In the genomic region with DNA sequence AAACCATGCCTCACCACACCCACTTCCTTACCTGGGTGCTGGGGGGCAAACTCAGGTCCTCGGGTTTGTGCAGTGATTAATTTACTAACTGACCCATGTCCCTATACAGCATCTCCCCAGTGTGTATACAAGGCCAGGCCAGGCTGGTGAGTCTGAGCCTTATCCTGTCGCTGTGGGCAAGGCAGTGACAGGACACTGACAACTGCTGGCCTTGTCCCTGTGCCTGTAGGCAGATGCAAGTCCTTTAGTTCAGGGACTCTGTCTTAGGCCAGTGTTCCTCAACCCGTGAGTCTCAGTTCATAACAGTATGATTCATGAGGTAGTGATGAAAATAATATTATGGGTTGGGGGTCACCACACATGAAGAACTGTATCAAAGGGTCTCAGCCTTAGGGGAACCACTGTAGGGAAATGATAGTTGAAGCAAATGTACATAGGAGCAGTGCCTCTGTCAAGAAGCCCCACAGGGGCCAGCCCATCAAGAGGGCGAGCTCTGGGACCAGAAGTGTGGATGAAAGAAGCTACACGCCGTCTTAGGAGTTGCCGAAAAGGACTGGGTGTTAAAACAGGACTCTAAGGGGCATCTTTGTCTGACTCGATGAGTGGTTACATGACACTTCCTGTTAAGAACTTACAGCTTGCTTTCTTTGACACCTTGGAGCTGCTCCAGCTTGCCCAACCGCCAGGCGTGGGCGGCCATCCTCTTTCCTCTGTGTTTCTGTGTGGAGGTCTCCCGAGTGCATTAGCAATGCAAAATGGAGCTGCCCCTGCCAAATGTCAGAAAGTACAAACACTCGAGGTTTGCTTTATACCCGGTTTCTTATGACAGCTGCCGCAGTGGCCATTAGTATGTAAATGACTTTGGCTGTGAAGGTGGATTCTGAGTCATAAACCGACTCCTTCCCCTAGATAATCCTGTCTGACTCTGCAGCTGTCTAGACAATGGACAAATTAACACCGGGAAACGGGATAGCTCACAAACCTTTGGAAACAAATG, we compare ENCODE assay signal across 8 mouse cellular contexts.
DNase-seq lines count a peak whose midpoint lies in the region; ATAC-seq and TF ChIP-seq lines count a peak whose summit lies in the region.

No protein-coding gene starts in this region.

- no peak; the same call in 1 of the 2 replicates for ATAC-seq in embryonic facial prominence, embryonic 12.5 days (ENCODE audit: insufficient number of reproducible peaks, insufficient read depth, low FRiP score, low TSS enrichment)
- ATAC-seq in hindbrain, embryonic 11.5 days (ENCODE audit: low FRiP score), result peak; percentile 30; the same call in 1 of the 2 replicates
- ATAC-seq in limb, embryonic 15.5 days (ENCODE audit: insufficient number of reproducible peaks, low FRiP score, low TSS enrichment, low read depth), result no peak
- peak; percentile 45; the same call in 1 of the 2 replicates for ATAC-seq in neural tube, embryonic 15.5 days (ENCODE audit: low FRiP score)

- H3K4me2 ChIP-seq in embryonic facial prominence, embryonic 12.5 days (replicated peaks), result no peak overlapping the region
- no peak overlapping the region for H3K4me2 ChIP-seq in hindbrain, embryonic 11.5 days (replicated peaks; ENCODE audit: low read depth, low read length)
- H3K4me2 ChIP-seq in limb, embryonic 15.5 days, result no peak overlapping the region
- H3K4me2 ChIP-seq in neural tube, embryonic 15.5 days, result peak overlapping the region; percentile 1; the same call in 1 of the 2 replicates

- no peak overlapping the region for H3K4me3 ChIP-seq in thymus, adult 2 months (ENCODE audit: control insufficient read depth, insufficient read depth, low read length)
- no peak overlapping the region for H3K4me3 ChIP-seq in embryonic facial prominence, embryonic 12.5 days
- H3K4me3 ChIP-seq in hindbrain, embryonic 11.5 days (ENCODE audit: low read depth, low read length), result no peak overlapping the region
- no peak overlapping the region for H3K4me3 ChIP-seq in limb, embryonic 15.5 days
- H3K4me3 ChIP-seq in neural tube, embryonic 15.5 days (replicated peaks), result no peak overlapping the region
- H3K4me3 ChIP-seq in cerebellum, adult 2 months (replicated peaks; ENCODE audit: insufficient read depth, low read depth, low read length), result no peak overlapping the region

- peaks cover 9% of the 10 kb centered on the region for H3K4me1 ChIP-seq in thymus, adult 2 months (replicated peaks; ENCODE audit: control insufficient read depth, insufficient read depth, low read length)
- H3K4me1 ChIP-seq in embryonic facial prominence, embryonic 12.5 days, result peaks cover 17% of the 10 kb centered on the region
- H3K4me1 ChIP-seq in hindbrain, embryonic 11.5 days (replicated peaks; ENCODE audit: control insufficient read depth, insufficient read depth, low read length), result peaks cover 8% of the 10 kb centered on the region
- peaks cover 19% of the 10 kb centered on the region; the same call in 1 of the 2 replicates for H3K4me1 ChIP-seq in limb, embryonic 15.5 days
- H3K4me1 ChIP-seq in neural tube, embryonic 15.5 days, result peaks cover 25% of the 10 kb centered on the region
- H3K4me1 ChIP-seq in cerebellum, adult 2 months (ENCODE audit: control insufficient read depth, insufficient read depth, low read length), result no peaks in the 10 kb centered on the region

- no peaks in the 10 kb centered on the region for H3K36me3 ChIP-seq in thymus, adult 2 months (ENCODE audit: control insufficient read depth, insufficient read depth, low read length)
- H3K36me3 ChIP-seq in embryonic facial prominence, embryonic 12.5 days, result no peaks in the 10 kb centered on the region
- no peaks in the 10 kb centered on the region for H3K36me3 ChIP-seq in hindbrain, embryonic 11.5 days (ENCODE audit: control insufficient read depth, insufficient read depth, low read length)
- no peaks in the 10 kb centered on the region for H3K36me3 ChIP-seq in limb, embryonic 15.5 days
- H3K36me3 ChIP-seq in neural tube, embryonic 15.5 days, result no peaks in the 10 kb centered on the region

- no peaks in the 10 kb centered on the region for H3K27me3 ChIP-seq in thymus, adult 2 months (ENCODE audit: control insufficient read depth, insufficient read depth, low read length)
- H3K27me3 ChIP-seq in embryonic facial prominence, embryonic 12.5 days, result no peaks in the 10 kb centered on the region
- H3K27me3 ChIP-seq in hindbrain, embryonic 11.5 days (ENCODE audit: control insufficient read depth, insufficient read depth, low read length), result no peaks in the 10 kb centered on the region
- no peaks in the 10 kb centered on the region for H3K27me3 ChIP-seq in limb, embryonic 15.5 days
- H3K27me3 ChIP-seq in neural tube, embryonic 15.5 days (replicated peaks), result no peaks in the 10 kb centered on the region
- no peaks in the 10 kb centered on the region for H3K27me3 ChIP-seq in cerebellum, adult 2 months (ENCODE audit: control insufficient read depth, insufficient read depth, low read length)

- DNase-seq in thymus, adult 2 months, result peak; percentile 30
- DNase-seq in thymus, adult 18-20 months, result no peak
- DNase-seq in hindbrain, embryonic 11.5 days (ENCODE audit: low spot score), result peak; percentile 36
- no peak for DNase-seq in cerebellum, adult 2 months
- no peak for DNase-seq in gastrocnemius, postnatal 25 days

- peak overlapping the region; percentile 43; the same call in 1 of the 2 replicates for H3K27ac ChIP-seq in thymus, adult 2 months (ENCODE audit: control insufficient read depth, insufficient read depth, low read length)
- peak overlapping the region; percentile 66 for H3K27ac ChIP-seq in embryonic facial prominence, embryonic 12.5 days
- peak overlapping the region; percentile 6 for H3K27ac ChIP-seq in hindbrain, embryonic 11.5 days (ENCODE audit: low read depth, low read length)
- peak overlapping the region; percentile 59 for H3K27ac ChIP-seq in limb, embryonic 15.5 days
- peak overlapping the region; percentile 74 for H3K27ac ChIP-seq in neural tube, embryonic 15.5 days (replicated peaks)
- no peak overlapping the region for H3K27ac ChIP-seq in cerebellum, adult 2 months (ENCODE audit: insufficient read depth, low read length)

- no peak for TF ChIP-seq CTCF in thymus, adult 2 months (IDR thresholded peaks at IDR 0.05; ENCODE audit: borderline replicate concordance, control insufficient read depth, extremely low read depth, insufficient read depth, low read length, poor library complexity)
- TF ChIP-seq CTCF in cerebellum, adult 2 months (IDR thresholded peaks at IDR 0.05; ENCODE audit: borderline replicate concordance, insufficient read depth, low read depth, low read length), result no peak

- 23% methylated on average over 18 of the region's 18 CpGs for WGBS in thymus, adult 2 months
- 45% methylated on average over 18 of the region's 18 CpGs for WGBS in embryonic facial prominence, embryonic 12.5 days
- 42% methylated on average over 18 of the region's 18 CpGs for WGBS in hindbrain, embryonic 11.5 days
- WGBS in limb, embryonic 15.5 days, result 23% methylated on average over 18 of the region's 18 CpGs
- 24% methylated on average over 18 of the region's 18 CpGs for WGBS in neural tube, embryonic 15.5 days
- 47% methylated on average over 18 of the region's 18 CpGs for WGBS in cerebellum, adult 2 months

- 0 out of 2 replicates have a peak, but pooled peaks cover 4% of the 10 kb centered on the region for H3K9me3 ChIP-seq in embryonic facial prominence, embryonic 12.5 days
- H3K9me3 ChIP-seq in hindbrain, embryonic 11.5 days (ENCODE audit: control insufficient read depth, low read length), result no peaks in the 10 kb centered on the region
- H3K9me3 ChIP-seq in limb, embryonic 15.5 days, result no peaks in the 10 kb centered on the region
- H3K9me3 ChIP-seq in neural tube, embryonic 15.5 days (replicated peaks), result no peaks in the 10 kb centered on the region

- no peak for TF ChIP-seq POLR2A in thymus, adult 2 months (IDR thresholded peaks at IDR 0.05; ENCODE audit: control insufficient read depth, extremely low read depth, insufficient read depth, low read length, poor library complexity)
- TF ChIP-seq POLR2A in cerebellum, adult 2 months (IDR thresholded peaks at IDR 0.05; ENCODE audit: borderline replicate concordance, insufficient read depth, low read length), result no peak

- H3K9ac ChIP-seq in embryonic facial prominence, embryonic 12.5 days, result no peak overlapping the region
- no peak overlapping the region for H3K9ac ChIP-seq in hindbrain, embryonic 11.5 days (ENCODE audit: low read depth, low read length)
- no peak overlapping the region for H3K9ac ChIP-seq in limb, embryonic 15.5 days
- H3K9ac ChIP-seq in neural tube, embryonic 15.5 days (replicated peaks), result no peak overlapping the region

Comparison
In these comparisons a context has a peak if more than half of its experiments do, and no peak if none do; other contexts are left out.
1. DNase-seq: peak in thymus, adult 2 months (single experiment) and hindbrain, embryonic 11.5 days (single experiment); none in thymus, adult 18-20 months (0 of 2), cerebellum, adult 2 months (0 of 2) and gastrocnemius, postnatal 25 days (single experiment).
2. ATAC-seq: peak in hindbrain, embryonic 11.5 days (single experiment) and neural tube, embryonic 15.5 days (single experiment); none in embryonic facial prominence, embryonic 12.5 days (single experiment) and limb, embryonic 15.5 days (single experiment).